Mouse (Mus musculus): ENCODE data around the gene Fxyd6. TPM values are rescaled to one million over a fixed set of nuclear protein-coding genes. Genes with fewer than 3 reads are reported as not detected.

The Fxyd6 gene
- total and polyA plus RNA-seq, 3 experiments, result 0.08 TPM; not detected in 2

- H3K36me3 ChIP-seq (replicated peaks in 1 of 2; ENCODE audit: control insufficient read depth in 1 of 2, insufficient read depth in 1 of 2, low read length in 1 of 2), result no peaks in the 10 kb centered on the region
- in situ Hi-C loops (cut with MboI; ENCODE audit: low pct_ligation_motif_present, low pct_unique_long_range_greater_than_20kb, low sequenced_read_pairs) (no loop called here), dilution Hi-C loops (cut with MboI; ENCODE audit: extremely low pct_ligation_motif_present, extremely low pct_unique_long_range_greater_than_20kb, low sequenced_read_pairs) (no loop called here)
- peaks cover 1% of the 10 kb centered on the region for H3K27me3 ChIP-seq (replicated peaks)
- H3K4me1 ChIP-seq (ENCODE audit: control insufficient read depth in 1 of 2, insufficient read depth in 2 of 2), result peaks cover 10 to 35% of the 10 kb centered on the region in 2 experiments
- no peak overlapping the region for H3K4me3 ChIP-seq (replicated peaks in 1 of 3; ENCODE audit: low read depth in 2 of 3, low read length in 2 of 3, poor library complexity in 1 of 3)
- no peak overlapping the region for H3K9ac ChIP-seq (ENCODE audit: insufficient read depth, low read depth)
- TF ChIP-seq POLR2A (IDR thresholded peaks at IDR 0.05; ENCODE audit: low read depth, low read length) (no peak), RAD21 (IDR thresholded peaks at IDR 0.05; ENCODE audit: low read depth, low read length) (no peak), E2F4 (IDR thresholded peaks at IDR 0.05; ENCODE audit: insufficient replicate concordance, low read depth, low read length) (no peak), SMC3 (IDR thresholded peaks at IDR 0.05; ENCODE audit: low read depth, low read length) (no peak), EP300 (IDR thresholded peaks at IDR 0.05; ENCODE audit: low read length) (no peak), BHLHE40 (IDR thresholded peaks at IDR 0.05; ENCODE audit: low read depth, low read length) (no peak), ZC3H11A (IDR thresholded peaks at IDR 0.05; ENCODE audit: low read depth, low read length) (no peak), ZNF384 (IDR thresholded peaks at IDR 0.05; ENCODE audit: low read depth, low read length) (no peak), USF2 (conservative IDR thresholded peaks at IDR 0.05; ENCODE audit: low read depth, low read length) (no peak), PAX5 (IDR thresholded peaks at IDR 0.05; ENCODE audit: low read length) (no peak), CHD1 (IDR thresholded peaks at IDR 0.05; ENCODE audit: low read depth, low read length) (no peak), RCOR1 (conservative IDR thresholded peaks at IDR 0.05; ENCODE audit: low read depth, low read length) (no peak), IRF4 (IDR thresholded peaks at IDR 0.05; ENCODE audit: low read depth, low read length) (no peak), MYC (IDR thresholded peaks at IDR 0.05; ENCODE audit: low read depth, low read length) (no peak)
- H3K79me2 ChIP-seq (replicated peaks; ENCODE audit: control insufficient read depth, extremely low read depth, insufficient read depth, poor library complexity, severe bottlenecking), result no peaks in the 10 kb centered on the region
- no peaks in the 10 kb centered on the region for H3K9me3 ChIP-seq (replicated peaks; ENCODE audit: low read length)
- no peak overlapping the region for H3K4me2 ChIP-seq (ENCODE audit: insufficient read depth, low read depth, poor library complexity, severe bottlenecking)
- no peak overlapping the region for H3K27ac ChIP-seq (ENCODE audit: insufficient read depth, low read depth)
- DNase-seq (ENCODE audit: extremely low read depth), result no peak
Measured at GRCm38 (mm10) chr9:45440083-45440784, 70.2 kb downstream of the Fxyd6 start.

GRCm38 (mm10) chr9:45444251-45444798, 74.3 kb downstream of the Fxyd6 start:
- Histone ChIP-seq H3K4me1 (ENCODE audit: control insufficient read depth in 1 of 2, insufficient read depth in 2 of 2) (peaks cover 24 to 52% of the 10 kb centered on the region in 2 experiments), H3K9me3 (replicated peaks; ENCODE audit: low read length) (no peaks in the 10 kb centered on the region), H3K4me3 (replicated peaks in 1 of 3; ENCODE audit: low read depth in 2 of 3, low read length in 2 of 3, poor library complexity in 1 of 3) (no peak overlapping the region), H3K27ac (ENCODE audit: insufficient read depth, low read depth) (no peak overlapping the region), H3K36me3 (replicated peaks in 1 of 2; ENCODE audit: control insufficient read depth in 1 of 2, insufficient read depth in 1 of 2, low read length in 1 of 2) (no peaks in the 10 kb centered on the region), H3K79me2 (replicated peaks; ENCODE audit: control insufficient read depth, extremely low read depth, insufficient read depth, poor library complexity, severe bottlenecking) (no peaks in the 10 kb centered on the region), H3K9ac (ENCODE audit: insufficient read depth, low read depth) (no peak overlapping the region), H3K27me3 (replicated peaks) (peaks cover 1% of the 10 kb centered on the region), H3K4me2 (ENCODE audit: insufficient read depth, low read depth, poor library complexity, severe bottlenecking) (no peak overlapping the region)
- dilution Hi-C loops (cut with MboI; ENCODE audit: extremely low pct_ligation_motif_present, extremely low pct_unique_long_range_greater_than_20kb, low sequenced_read_pairs), result no loop called here
- DNase-seq (ENCODE audit: extremely low read depth), result no peak
- in situ Hi-C loops (cut with MboI; ENCODE audit: low pct_ligation_motif_present, low pct_unique_long_range_greater_than_20kb, low sequenced_read_pairs), result no loop called here
- no peak for TF ChIP-seq CHD2 (IDR thresholded peaks at IDR 0.05; ENCODE audit: low read length)
- no peak for TF ChIP-seq KAT2A (IDR thresholded peaks at IDR 0.05; ENCODE audit: insufficient replicate concordance, low read length)
- no peak for TF ChIP-seq IRF4 (IDR thresholded peaks at IDR 0.05; ENCODE audit: low read depth, low read length)

Other genes with a start within 250 kb of the Fxyd6 start
- gene Scn4b, start 231.8 kb upstream of the Fxyd6 start, total RNA-seq (2012; rRNA removed), result 0.04 TPM in 1 of 2 replicates, not detected in the other
- 0.04 TPM in 1 of 2 replicates, not detected in the other for gene Scn4b, start 231.8 kb upstream of the Fxyd6 start, total RNA-seq (2014; rRNA removed)
- gene Scn4b, start 231.8 kb upstream of the Fxyd6 start, polyA plus RNA-seq (2012; ENCODE audit: insufficient read length, low read depth), result not detected in 2 replicates
- gene BC049352, start 188.2 kb upstream of the Fxyd6 start, total RNA-seq (2012; rRNA removed), result not detected in 2 replicates
- gene BC049352, start 188.2 kb upstream of the Fxyd6 start, total RNA-seq (2014; rRNA removed), result not detected in 2 replicates
- gene BC049352, start 188.2 kb upstream of the Fxyd6 start, polyA plus RNA-seq (2012; ENCODE audit: insufficient read length, low read depth), result 0.14 and 0.17 TPM in 2 replicates
- not detected in 2 replicates for gene Tmprss4, start 166.1 kb upstream of the Fxyd6 start, total RNA-seq (2012; rRNA removed)
- not detected in 2 replicates for gene Tmprss4, start 166.1 kb upstream of the Fxyd6 start, total RNA-seq (2014; rRNA removed)
- gene Tmprss4, start 166.1 kb upstream of the Fxyd6 start, polyA plus RNA-seq (2012; ENCODE audit: insufficient read length, low read depth), result not detected in 2 replicates
- gene Il10ra, start 101.0 kb upstream of the Fxyd6 start, total RNA-seq (2012; rRNA removed), result 3.4 and 3.9 TPM in 2 replicates
- 3.1 and 3.7 TPM in 2 replicates for gene Il10ra, start 101.0 kb upstream of the Fxyd6 start, total RNA-seq (2014; rRNA removed)
- 4.5 and 5.1 TPM in 2 replicates for gene Il10ra, start 101.0 kb upstream of the Fxyd6 start, polyA plus RNA-seq (2012; ENCODE audit: insufficient read length, low read depth)
- not detected in 2 replicates for gene Tmprss13, start 51.1 kb upstream of the Fxyd6 start, total RNA-seq (2012; rRNA removed)
- gene Tmprss13, start 51.1 kb upstream of the Fxyd6 start, total RNA-seq (2014; rRNA removed), result not detected in 2 replicates
- not detected in 2 replicates for gene Tmprss13, start 51.1 kb upstream of the Fxyd6 start, polyA plus RNA-seq (2012; ENCODE audit: insufficient read length, low read depth)
- not detected in 2 replicates for gene Fxyd2, start 29.5 kb downstream of the Fxyd6 start, total RNA-seq (2012; rRNA removed)
- not detected in 2 replicates for gene Fxyd2, start 29.5 kb downstream of the Fxyd6 start, total RNA-seq (2014; rRNA removed)
- gene Fxyd2, start 29.5 kb downstream of the Fxyd6 start, polyA plus RNA-seq (2012; ENCODE audit: insufficient read length, low read depth), result not detected in 2 replicates
- gene Dscaml1, start 56.4 kb downstream of the Fxyd6 start, total RNA-seq (2012; rRNA removed), result not detected in 2 replicates
- not detected in 2 replicates for gene Dscaml1, start 56.4 kb downstream of the Fxyd6 start, total RNA-seq (2014; rRNA removed)
- gene Dscaml1, start 56.4 kb downstream of the Fxyd6 start, polyA plus RNA-seq (2012; ENCODE audit: insufficient read length, low read depth), result not detected in 2 replicates

Data from CH12.LX (cell line).